Mouse (Mus musculus) forebrain, embryonic 14.5 days (tissue): ENCODE data around the gene Col6a5. TPM values are rescaled to one million over a fixed set of nuclear protein-coding genes. Genes with fewer than 3 reads are reported as not detected.

Source experiments
- ATAC-seq: fragments of 200-750 bp; cut with Nextera tagmentation; 2 replicates; pipeline ENCODE4 v1.8.0; 2017; ENCODE audit warnings: mild to moderate bottlenecking, moderate library complexity
- DNase-seq: peaks from one replicate; pipeline ENCODE4 v3.0.0-alpha.2; 2015; ENCODE audit warnings: low spot score
- H3K27ac ChIP-seq: fragments of 300-500 bp; sonication (generic); 2 replicates; pipeline ENCODE4 v1.5.1; 2014; ENCODE audit warnings: low read depth, mild to moderate bottlenecking, control low read depth, low read length, moderate library complexity
- H3K27me3 ChIP-seq: fragments of 300-500 bp; sonication (generic); replicated peaks from 2 replicates; pipeline ENCODE4 v1.6.1; 2014; ENCODE audit warnings: low read length, control low read depth, mixed read lengths; ENCODE audit not compliant: control insufficient read depth, insufficient read depth
- H3K36me3 ChIP-seq: fragments of 300-500 bp; sonication (generic); 2 replicates; pipeline ENCODE4 v1.6.1; 2014; ENCODE audit warnings: low read length, control low read depth; ENCODE audit not compliant: control insufficient read depth, insufficient read depth
- H3K4me1 ChIP-seq: fragments of 300-500 bp; sonication (generic); 2 replicates; pipeline ENCODE4 v1.6.1; 2014; ENCODE audit warnings: antibody characterized with exemption, low read length, control low read depth; ENCODE audit not compliant: control insufficient read depth, insufficient read depth
- H3K4me2 ChIP-seq: fragments of 300-500 bp; sonication (generic); 2 replicates; pipeline ENCODE4 v1.6.1; 2014; ENCODE audit warnings: mild to moderate bottlenecking, control low read depth, low read length
- H3K4me3 ChIP-seq: fragments of 300-500 bp; sonication (generic); 2 replicates; pipeline ENCODE4 v1.5.1; 2014; ENCODE audit warnings: low read depth, low read length, control low read depth
- H3K9ac ChIP-seq: fragments of 300-500 bp; sonication (generic); 2 replicates; pipeline ENCODE4 v1.6.1; 2014; ENCODE audit warnings: mild to moderate bottlenecking, low read length, control low read depth, moderate library complexity
- H3K9me3 ChIP-seq: fragments of 300-500 bp; sonication (generic); replicated peaks from 2 replicates; pipeline ENCODE4 v1.6.1; 2016; ENCODE audit warnings: low read length, control low read depth, mixed read lengths; ENCODE audit not compliant: control insufficient read depth
- WGBS: fragments of 180-500 bp; shearing (Covaris S2); extraction: QIAGEN DNeasy Blood & Tissue Kit; methylation state at CpG from one replicate; pipeline ENCODE4 v1.1.7; 2014; 5-methylcytosine and 5-hydroxymethylcytosine counted together
- polyA plus RNA-seq: library from polyadenylated mRNA; unstranded; fragments of >200 nt; fragmentation: Nextera tagmentation; extraction: Ambion mirVana; gene quantifications from 2 replicates; pipeline ENCODE4 v1.2.1, GENCODE M21; 2014

The Col6a5 gene
- polyA plus RNA-seq, 1 experiment from 2014 or later = 0.15 TPM

GRCm38 (mm10) chr9:105884656-105885430 lies 75.6 kb downstream of the Col6a5 start:
- Histone ChIP-seq H3K9ac (no peak overlapping the region), H3K27ac (no peak overlapping the region), H3K9me3 (no peaks in the 10 kb centered on the region), H3K27me3 (no peaks in the 10 kb centered on the region), H3K36me3 (no peaks in the 10 kb centered on the region), H3K4me2 (no peak overlapping the region), H3K4me1 (no peaks in the 10 kb centered on the region), H3K4me3 (no peak overlapping the region)
- 78% methylated on average over 17 of the region's 17 CpGs for WGBS
- ATAC-seq (no peak), DNase-seq (peak; percentile 20)

GRCm38 (mm10) chr9:105880743-105881142 lies 79.7 kb downstream of the Col6a5 start:
- no peaks in the 10 kb centered on the region for H3K9me3 ChIP-seq
- no peaks in the 10 kb centered on the region for H3K4me1 ChIP-seq
- H3K36me3 ChIP-seq = no peaks in the 10 kb centered on the region
- DNase-seq = no peak
- H3K27ac ChIP-seq = no peak overlapping the region
- no peaks in the 10 kb centered on the region for H3K27me3 ChIP-seq
- ATAC-seq = no peak
- H3K9ac ChIP-seq = no peak overlapping the region
- 75% methylated on average over 4 of the region's 4 CpGs for WGBS
- no peak overlapping the region for H3K4me2 ChIP-seq
- no peak overlapping the region for H3K4me3 ChIP-seq

- Histone ChIP-seq H3K36me3 (no peaks in the 10 kb centered on the region), H3K4me1 (no peaks in the 10 kb centered on the region), H3K27me3 (no peaks in the 10 kb centered on the region), H3K4me3 (no peak overlapping the region), H3K4me2 (no peak overlapping the region), H3K27ac (no peak overlapping the region), H3K9me3 (no peaks in the 10 kb centered on the region), H3K9ac (no peak overlapping the region)
- DNase-seq (no peak), ATAC-seq (no peak)
- WGBS = 84% methylated on average over 11 of the region's 11 CpGs
Measured at GRCm38 (mm10) chr9:105878365-105879108, 81.9 kb downstream of the Col6a5 start.

GRCm38 (mm10) chr9:105876124-105876523 lies 84.3 kb downstream of the Col6a5 start:
- Histone ChIP-seq H3K4me3 (no peak overlapping the region), H3K9me3 (no peaks in the 10 kb centered on the region), H3K36me3 (no peaks in the 10 kb centered on the region), H3K4me1 (no peaks in the 10 kb centered on the region), H3K27me3 (no peaks in the 10 kb centered on the region), H3K27ac (no peak overlapping the region), H3K4me2 (no peak overlapping the region), H3K9ac (no peak overlapping the region)
- WGBS = 87% methylated on average over 4 of the region's 4 CpGs
- no peak for ATAC-seq
- DNase-seq = no peak

GRCm38 (mm10) chr9:105871643-105872042 lies 88.8 kb downstream of the Col6a5 start:
- Histone ChIP-seq H3K27ac (no peak overlapping the region), H3K27me3 (no peaks in the 10 kb centered on the region), H3K4me3 (no peak overlapping the region), H3K9ac (no peak overlapping the region), H3K36me3 (no peaks in the 10 kb centered on the region), H3K4me2 (no peak overlapping the region), H3K4me1 (no peaks in the 10 kb centered on the region), H3K9me3 (no peaks in the 10 kb centered on the region)
- no peak for DNase-seq
- ATAC-seq = no peak
- WGBS = 67% methylated on average over 14 of the region's 14 CpGs

- no peaks in the 10 kb centered on the region for H3K9me3 ChIP-seq
- no peak overlapping the region for H3K4me3 ChIP-seq
- H3K4me1 ChIP-seq = no peaks in the 10 kb centered on the region
- H3K27ac ChIP-seq = no peak overlapping the region
- WGBS = 16% methylated on average over 6 of the region's 6 CpGs
- no peak overlapping the region for H3K9ac ChIP-seq
- no peaks in the 10 kb centered on the region for H3K36me3 ChIP-seq
- DNase-seq = peak; percentile 82
- no peak overlapping the region for H3K4me2 ChIP-seq
- ATAC-seq = peak; percentile 73
- no peaks in the 10 kb centered on the region for H3K27me3 ChIP-seq
Measured at GRCm38 (mm10) chr9:105857773-105858172, 102.7 kb downstream of the Col6a5 start.

- H3K27ac ChIP-seq = no peak overlapping the region
- no peak overlapping the region for H3K9ac ChIP-seq
- ATAC-seq = no peak
- H3K4me2 ChIP-seq = no peak overlapping the region
- H3K36me3 ChIP-seq = no peaks in the 10 kb centered on the region
- WGBS = 76% methylated on average over 1 of the region's 1 CpGs
- no peaks in the 10 kb centered on the region for H3K27me3 ChIP-seq
- no peaks in the 10 kb centered on the region for H3K9me3 ChIP-seq
- no peak for DNase-seq
- no peaks in the 10 kb centered on the region for H3K4me1 ChIP-seq
- H3K4me3 ChIP-seq = no peak overlapping the region
Measured at GRCm38 (mm10) chr9:105852778-105853065, 107.7 kb downstream of the Col6a5 start.

GRCm38 (mm10) chr9:105852015-105852777 lies 108.2 kb downstream of the Col6a5 start:
- Histone ChIP-seq H3K4me1 (no peaks in the 10 kb centered on the region), H3K9me3 (no peaks in the 10 kb centered on the region), H3K4me3 (no peak overlapping the region), H3K27me3 (no peaks in the 10 kb centered on the region), H3K4me2 (no peak overlapping the region), H3K9ac (no peak overlapping the region), H3K27ac (no peak overlapping the region), H3K36me3 (no peaks in the 10 kb centered on the region)
- 83% methylated on average over 14 of the region's 14 CpGs for WGBS
- ATAC-seq (no peak), DNase-seq (no peak)

GRCm38 (mm10) chr9:105851011-105851410 lies 109.4 kb downstream of the Col6a5 start:
- no peaks in the 10 kb centered on the region for H3K9me3 ChIP-seq
- H3K36me3 ChIP-seq = no peaks in the 10 kb centered on the region
- H3K27me3 ChIP-seq = no peaks in the 10 kb centered on the region
- DNase-seq = no peak
- H3K9ac ChIP-seq = no peak overlapping the region
- no peak for ATAC-seq
- no peak overlapping the region for H3K27ac ChIP-seq
- no peak overlapping the region for H3K4me3 ChIP-seq
- H3K4me2 ChIP-seq = no peak overlapping the region
- WGBS = 92% methylated on average over 3 of the region's 3 CpGs
- H3K4me1 ChIP-seq = no peaks in the 10 kb centered on the region
